Mouse (Mus musculus) cerebellum, adult 18-20 months (tissue): ENCODE measurements at regions not wholly inside any gene's neighbourhood (a gene's known extent, or its start where the extent isn't known, plus 50 kb on each side); places are given as distances from the start of the nearest gene placed in this dataset.

ENCODE experiments used
- DNase-seq, 2 experiments: peaks; one replicate each; pipeline ENCODE4 v3.0.0; 2021

- no peak for DNase-seq
Observed at GRCm38 (mm10) chr4:55805255-55806051, 273.2 kb upstream of the Klf4 start.

- DNase-seq, result no peak
Observed at GRCm38 (mm10) chr4:55802101-55802500, 269.8 kb upstream of the Klf4 start.

GRCm38 (mm10) chr4:55798099-55798498 lies 265.8 kb upstream of the Klf4 start:
- DNase-seq, result no peak

- no peak for DNase-seq
Observed at GRCm38 (mm10) chr4:55781329-55781847, 249.1 kb upstream of the Klf4 start.

GRCm38 (mm10) chr4:55779581-55779980 lies 247.3 kb upstream of the Klf4 start:
- DNase-seq, result no peak

- no peak for DNase-seq
Observed at GRCm38 (mm10) chr4:55775858-55776257, 243.6 kb upstream of the Klf4 start.

GRCm38 (mm10) chr4:55774571-55774970 lies 242.3 kb upstream of the Klf4 start:
- DNase-seq, result no peak

- no peak for DNase-seq
Observed at GRCm38 (mm10) chr4:55769656-55770055, 237.4 kb upstream of the Klf4 start.

GRCm38 (mm10) chr4:55768325-55768724 lies 236.1 kb upstream of the Klf4 start:
- DNase-seq, result no peak

- DNase-seq, result no peak
Observed at GRCm38 (mm10) chr4:55767133-55767532, 234.9 kb upstream of the Klf4 start.

- no peak for DNase-seq
Observed at GRCm38 (mm10) chr4:55765780-55766179, 233.5 kb upstream of the Klf4 start.

- no peak for DNase-seq
Observed at GRCm38 (mm10) chr4:55763112-55763511, 230.8 kb upstream of the Klf4 start.

- no peak for DNase-seq
Observed at GRCm38 (mm10) chr4:55762389-55762788, 230.1 kb upstream of the Klf4 start.

GRCm38 (mm10) chr4:55757148-55757927 lies 225.1 kb upstream of the Klf4 start:
- DNase-seq, result no peak

GRCm38 (mm10) chr4:55749949-55750600 lies 217.8 kb upstream of the Klf4 start:
- DNase-seq, result no peak

- no peak for DNase-seq
Observed at GRCm38 (mm10) chr4:55741355-55741754, 209.1 kb upstream of the Klf4 start.

- peak; percentile 53 to 64 for DNase-seq
Observed at GRCm38 (mm10) chr4:55740062-55740461, 207.8 kb upstream of the Klf4 start.

GRCm38 (mm10) chr4:55738714-55739113 lies 206.4 kb upstream of the Klf4 start:
- DNase-seq, result no peak

- DNase-seq, result no peak
Observed at GRCm38 (mm10) chr4:55735453-55735852, 203.2 kb upstream of the Klf4 start.

GRCm38 (mm10) chr4:55734331-55734730 lies 202.1 kb upstream of the Klf4 start:
- DNase-seq, result no peak

- DNase-seq, result no peak
Observed at GRCm38 (mm10) chr4:55733223-55733622, 201.0 kb upstream of the Klf4 start.

- DNase-seq, result no peak
Observed at GRCm38 (mm10) chr4:55732006-55732405, 199.7 kb upstream of the Klf4 start.

GRCm38 (mm10) chr4:55730266-55730665 lies 198.0 kb upstream of the Klf4 start:
- DNase-seq, result no peak
